Mouse (Mus musculus) intestine, embryonic 16.5 days (tissue): ENCODE results near the gene Rbm47. TPM values are rescaled to one million over a fixed set of nuclear protein-coding genes. Genes with fewer than 3 reads are reported as not detected.

Experiments
- ATAC-seq: fragments of 200-750 bp; cut with Nextera tagmentation; 2 replicates; pipeline ENCODE4 v1.8.0; 2017; ENCODE audit warnings: moderate TSS enrichment, moderate library complexity
- H3K27ac ChIP-seq: fragments of 300-500 bp; sonication (generic); 2 replicates; pipeline ENCODE4 v1.5.1; 2014; ENCODE audit warnings: mild to moderate bottlenecking, low read length
- H3K27me3 ChIP-seq: fragments of 300-500 bp; sonication (generic); replicated peaks from 2 replicates; pipeline ENCODE4 v1.6.1; 2014; ENCODE audit warnings: low read length, control low read depth, mixed read lengths; ENCODE audit not compliant: control insufficient read depth, insufficient read depth
- H3K36me3 ChIP-seq: fragments of 300-500 bp; sonication (generic); 2 replicates; pipeline ENCODE4 v1.6.1; 2014; ENCODE audit warnings: low read length, control low read depth; ENCODE audit not compliant: control insufficient read depth, insufficient read depth
- H3K4me1 ChIP-seq: fragments of 300-500 bp; sonication (generic); 2 replicates; pipeline ENCODE4 v1.6.1; 2014; ENCODE audit warnings: low read length, control low read depth, mixed read lengths; ENCODE audit not compliant: control insufficient read depth, insufficient read depth
- H3K4me2 ChIP-seq: fragments of 300-500 bp; sonication (generic); 2 replicates; pipeline ENCODE4 v1.6.1; 2014; ENCODE audit warnings: low read depth, low read length, control low read depth
- H3K4me3 ChIP-seq: fragments of 300-500 bp; sonication (generic); 2 replicates; pipeline ENCODE4 v1.5.1; 2014; ENCODE audit warnings: mild to moderate bottlenecking, low read length
- H3K9ac ChIP-seq: fragments of 300-500 bp; sonication (generic); 2 replicates; pipeline ENCODE4 v1.6.1; 2014; ENCODE audit warnings: low read depth, low read length
- H3K9me3 ChIP-seq: fragments of 300-500 bp; sonication (generic); 2 replicates; pipeline ENCODE4 v1.6.1; 2016; ENCODE audit warnings: low read length, control low read depth; ENCODE audit not compliant: control insufficient read depth
- WGBS: fragments of 180-500 bp; shearing (Covaris S2); extraction: QIAGEN DNeasy Blood & Tissue Kit; methylation state at CpG from one replicate; pipeline ENCODE4 v1.1.7; 2014; 5-methylcytosine and 5-hydroxymethylcytosine counted together
- polyA plus RNA-seq: library from polyadenylated mRNA; unstranded; fragments of >200 nt; fragmentation: Nextera tagmentation; extraction: Ambion mirVana; gene quantifications from 2 replicates; pipeline ENCODE4 v1.2.1, GENCODE M21; 2015

The Rbm47 gene
- polyA plus RNA-seq, 1 experiment from 2014 or later: 149 TPM

DNA sequence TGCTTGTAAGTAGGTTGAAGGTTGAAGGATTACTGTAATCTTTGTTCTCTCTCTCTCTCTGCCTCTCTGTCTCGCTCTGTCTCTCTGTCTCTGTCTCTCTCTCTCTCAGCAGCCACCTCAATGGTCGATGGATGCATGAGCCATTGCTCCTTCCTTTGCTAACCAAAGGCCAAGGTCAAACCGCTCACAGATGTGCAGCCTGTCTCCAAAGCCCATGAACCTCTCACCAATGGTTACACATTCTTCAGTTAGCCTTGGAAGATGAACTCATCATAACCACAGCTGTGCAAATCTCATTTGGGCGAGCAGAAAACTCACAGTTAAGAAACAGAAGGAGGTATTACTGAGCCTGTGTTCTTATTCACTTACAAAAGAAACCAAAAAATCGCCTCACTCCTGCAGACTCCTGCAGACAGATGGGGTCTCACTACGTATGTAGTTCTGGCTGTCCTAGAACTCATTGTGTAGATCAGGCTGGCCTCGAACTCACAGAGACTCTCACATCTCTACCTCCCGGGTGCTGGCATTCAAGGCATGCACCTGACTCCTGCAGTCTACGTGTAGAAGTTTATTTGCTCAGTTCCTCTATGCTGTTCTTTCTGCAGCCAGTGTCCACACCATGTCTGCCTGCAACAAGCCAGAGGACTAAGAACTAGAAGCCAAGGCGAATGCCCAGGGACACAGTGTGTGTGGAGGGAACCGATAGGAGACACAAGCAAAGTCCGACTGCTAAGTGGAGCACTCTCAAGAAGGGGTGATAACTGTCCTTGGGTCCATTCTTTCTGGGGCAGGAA, 49.4 kb downstream of the Rbm47 start:
- ATAC-seq: no peak
- no peaks in the 10 kb centered on the region for H3K4me1 ChIP-seq
- H3K27ac ChIP-seq: no peak overlapping the region
- WGBS: 86% methylated on average over 12 of the region's 12 CpGs
- H3K9me3 ChIP-seq: no peaks in the 10 kb centered on the region
- H3K36me3 ChIP-seq: no peaks in the 10 kb centered on the region
- no peak overlapping the region for H3K4me3 ChIP-seq
- H3K27me3 ChIP-seq: no peaks in the 10 kb centered on the region
- H3K4me2 ChIP-seq: no peak overlapping the region
- H3K9ac ChIP-seq: no peak overlapping the region

DNA sequence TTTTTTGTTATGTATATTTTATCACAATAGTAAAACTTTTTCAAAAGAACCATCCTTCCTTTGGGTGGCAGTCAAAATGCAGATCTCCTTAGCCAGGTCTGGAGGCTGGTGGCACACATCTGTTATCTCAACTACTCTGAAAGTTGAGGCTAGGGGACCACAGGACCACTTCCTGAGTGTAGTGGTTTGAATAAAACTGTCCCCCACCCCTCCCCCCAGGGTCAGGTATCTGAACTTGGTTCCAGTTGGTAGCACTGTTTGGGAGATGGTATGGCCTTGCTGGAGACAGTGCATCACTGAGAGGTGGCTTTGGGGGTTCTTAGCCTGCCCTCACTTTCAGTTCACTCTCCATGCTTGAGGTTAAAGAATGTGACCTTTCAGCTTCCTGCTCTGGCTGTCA, 51.7 kb downstream of the Rbm47 start:
- Histone ChIP-seq H3K4me3 (no peak overlapping the region), H3K36me3 (no peaks in the 10 kb centered on the region), H3K9ac (no peak overlapping the region), H3K9me3 (no peaks in the 10 kb centered on the region), H3K27ac (no peak overlapping the region), H3K4me2 (no peak overlapping the region), H3K4me1 (no peaks in the 10 kb centered on the region), H3K27me3 (no peaks in the 10 kb centered on the region)
- ATAC-seq: no peak

- Histone ChIP-seq H3K9me3 (no peaks in the 10 kb centered on the region), H3K4me2 (peak overlapping the region; percentile 47), H3K36me3 (no peaks in the 10 kb centered on the region), H3K4me1 (peaks cover 5% of the 10 kb centered on the region; the same call in 1 of the 2 replicates), H3K4me3 (peak overlapping the region; percentile 30), H3K9ac (peak overlapping the region; percentile 52), H3K27me3 (no peaks in the 10 kb centered on the region), H3K27ac (peak overlapping the region; percentile 88)
- ATAC-seq: peak; percentile 40
- WGBS: 52% methylated on average over 14 of the region's 14 CpGs
Measured at GRCm38 (mm10) chr5:66114751-66115150, 58.2 kb downstream of the Rbm47 start.

DNA sequence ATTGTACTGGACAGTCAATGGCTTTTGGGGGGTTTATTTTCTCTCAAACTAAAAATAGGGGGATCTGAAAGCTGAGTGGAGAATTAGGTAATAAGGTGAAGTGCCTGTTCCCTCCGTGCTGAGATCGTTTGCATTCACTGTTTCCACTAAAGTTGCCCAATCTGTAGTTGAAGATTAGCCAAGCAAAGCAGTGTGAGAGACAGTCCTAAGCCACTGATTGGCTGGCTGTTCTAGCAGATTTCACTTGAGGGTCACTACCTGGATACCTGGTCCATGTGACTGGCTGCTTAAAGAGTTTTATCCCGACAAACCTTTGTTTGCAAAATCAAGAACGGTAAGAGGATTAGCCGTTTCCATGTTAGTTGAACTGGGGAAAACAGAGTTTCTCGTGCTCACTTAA, 58.7 kb downstream of the Rbm47 start:
- WGBS: 47% methylated on average over 6 of the region's 6 CpGs
- Histone ChIP-seq H3K4me3 (peak overlapping the region; percentile 30), H3K27ac (peak overlapping the region; percentile 88), H3K27me3 (no peaks in the 10 kb centered on the region), H3K4me1 (peaks cover 5% of the 10 kb centered on the region; the same call in 1 of the 2 replicates), H3K36me3 (no peaks in the 10 kb centered on the region), H3K4me2 (peak overlapping the region; percentile 47), H3K9me3 (no peaks in the 10 kb centered on the region), H3K9ac (peak overlapping the region; percentile 52)
- ATAC-seq: peak; percentile 94

- peak; percentile 46 for ATAC-seq
- H3K27me3 ChIP-seq: no peaks in the 10 kb centered on the region
- peak overlapping the region; percentile 49; the same call in 1 of the 2 replicates for H3K9ac ChIP-seq
- no peaks in the 10 kb centered on the region for H3K9me3 ChIP-seq
- peaks cover 5% of the 10 kb centered on the region; the same call in 1 of the 2 replicates for H3K4me1 ChIP-seq
- H3K4me2 ChIP-seq: peak overlapping the region; percentile 32
- WGBS: 52% methylated on average over 8 of the region's 8 CpGs
- no peak overlapping the region for H3K4me3 ChIP-seq
- H3K36me3 ChIP-seq: no peaks in the 10 kb centered on the region
- peak overlapping the region; percentile 75 for H3K27ac ChIP-seq
Measured at GRCm38 (mm10) chr5:66112059-66112458, 60.9 kb downstream of the Rbm47 start.

DNA sequence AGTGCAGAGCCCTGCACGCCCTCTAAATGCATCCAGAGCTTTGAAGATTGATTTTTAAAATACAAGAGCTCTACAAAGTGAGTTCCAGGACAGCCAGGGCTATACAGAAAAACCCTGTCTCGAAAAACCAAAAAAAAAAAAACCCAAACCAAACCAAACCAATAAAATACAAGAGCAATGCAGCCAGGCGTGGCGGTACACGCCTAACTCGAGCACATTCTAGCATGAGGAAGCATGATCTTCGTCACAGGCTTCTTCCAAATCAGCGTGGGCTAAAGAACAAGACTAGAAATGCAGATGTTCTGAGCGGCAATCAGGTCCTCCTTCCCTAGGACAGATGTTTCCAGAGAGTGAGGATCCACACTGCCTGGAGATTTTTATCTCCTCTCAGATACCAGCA, 66.5 kb downstream of the Rbm47 start:
- 70% methylated on average over 9 of the region's 9 CpGs for WGBS
- ATAC-seq: no peak

DNA sequence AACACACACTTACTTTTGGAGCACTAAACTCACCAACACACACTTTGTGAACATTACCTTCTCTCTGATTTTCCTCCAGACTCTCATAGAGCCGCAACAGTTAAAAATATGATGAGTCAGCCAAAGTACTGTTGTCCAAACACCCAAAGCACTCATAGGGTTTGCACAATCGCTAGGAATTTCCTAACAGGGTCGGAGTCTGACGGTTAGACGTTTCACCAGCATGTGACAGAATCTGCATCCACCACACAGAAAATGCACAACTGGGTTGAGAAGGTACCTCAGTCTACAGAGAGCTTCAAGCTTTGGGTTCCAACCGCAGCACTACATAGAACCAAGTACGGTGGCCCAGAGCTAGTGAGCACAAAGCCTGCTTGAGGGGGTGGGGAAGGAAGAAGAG, 67.0 kb downstream of the Rbm47 start:
- no peak overlapping the region for H3K4me3 ChIP-seq
- H3K36me3 ChIP-seq: no peaks in the 10 kb centered on the region
- 0 out of 2 replicates have a peak, but pooled peaks have one; percentile 30 for ATAC-seq
- 0 out of 2 replicates have a peak, but pooled peaks cover 7% of the 10 kb centered on the region for H3K4me1 ChIP-seq
- no peak overlapping the region for H3K9ac ChIP-seq
- no peaks in the 10 kb centered on the region for H3K9me3 ChIP-seq
- H3K27ac ChIP-seq: no peak overlapping the region
- H3K27me3 ChIP-seq: no peaks in the 10 kb centered on the region
- 73% methylated on average over 7 of the region's 7 CpGs for WGBS
- H3K4me2 ChIP-seq: no peak overlapping the region

More for the DNA sequence above, 66.5 kb downstream of the Rbm47 start:
- Histone ChIP-seq H3K4me3 (no peak overlapping the region), H3K36me3 (no peaks in the 10 kb centered on the region), H3K27me3 (no peaks in the 10 kb centered on the region), H3K4me1 (0 out of 2 replicates have a peak, but pooled peaks cover 7% of the 10 kb centered on the region), H3K4me2 (no peak overlapping the region), H3K27ac (no peak overlapping the region), H3K9me3 (no peaks in the 10 kb centered on the region), H3K9ac (no peak overlapping the region)

- WGBS: 82% methylated on average over 3 of the region's 3 CpGs
- Histone ChIP-seq H3K27ac (no peak overlapping the region), H3K4me2 (no peak overlapping the region), H3K27me3 (no peaks in the 10 kb centered on the region), H3K9ac (no peak overlapping the region), H3K4me1 (peaks cover 7% of the 10 kb centered on the region; the same call in 1 of the 2 replicates), H3K36me3 (no peaks in the 10 kb centered on the region), H3K4me3 (no peak overlapping the region), H3K9me3 (no peaks in the 10 kb centered on the region)
- no peak for ATAC-seq
Measured at GRCm38 (mm10) chr5:66105366-66105765, 67.6 kb downstream of the Rbm47 start.

- no peaks in the 10 kb centered on the region for H3K36me3 ChIP-seq
- peaks cover 14% of the 10 kb centered on the region; the same call in 1 of the 2 replicates for H3K4me1 ChIP-seq
- no peak overlapping the region for H3K4me3 ChIP-seq
- no peak overlapping the region for H3K4me2 ChIP-seq
- H3K27ac ChIP-seq: no peak overlapping the region
- no peaks in the 10 kb centered on the region for H3K9me3 ChIP-seq
- H3K9ac ChIP-seq: no peak overlapping the region
- H3K27me3 ChIP-seq: no peaks in the 10 kb centered on the region
- 61% methylated on average over 5 of the region's 5 CpGs for WGBS
- no peak for ATAC-seq
Measured at GRCm38 (mm10) chr5:66103386-66103785, 69.5 kb downstream of the Rbm47 start.
